Mouse (Mus musculus): Measurements from ENCODE around the gene Zbtb40.

DNA sequence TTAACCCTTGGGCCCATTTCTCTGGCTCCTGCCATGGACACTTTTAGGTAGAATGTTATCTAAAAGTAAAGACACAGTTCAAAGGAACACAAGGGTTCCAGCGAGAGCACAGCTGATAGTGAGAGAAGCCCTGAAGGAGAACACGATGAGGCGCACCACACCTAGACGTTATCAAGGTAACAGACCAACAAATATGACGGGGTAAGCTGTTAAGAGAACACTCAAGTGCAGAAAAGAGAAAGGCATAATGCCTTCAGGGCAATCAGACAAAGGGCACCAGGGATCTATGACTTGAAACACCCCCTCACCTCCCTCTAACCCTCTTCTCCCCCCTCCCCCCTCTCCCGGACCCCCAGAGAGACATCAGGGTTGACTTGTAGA is 33.1 kb downstream of the Zbtb40 start:
- TF ChIP-seq CTCF (IDR thresholded peaks at IDR 0.05; ENCODE audit: low read depth) (no peak), EP300 (optimal IDR thresholded peaks at IDR 0.05) (no peak)

All from stomach, postnatal 0 days (tissue).